ENCODE assay signal across 22 mouse cellular contexts in genomic region chr11:69704613-69705010, GRCm38 (mm10). TPM values are rescaled to one million over a fixed set of nuclear protein-coding genes. Genes with fewer than 3 reads are reported as not detected.
"Had no signal": no experiment of that assay in that cellular context is flagged by ENCODE, and none has a peak within 500 bp of the region (broad histone marks: within the 10 kb centered on the region; RNA-seq: fewer than 3 reads in every experiment).

No protein-coding gene starts in this region.

- ATAC-seq: midbrain, embryonic 16.5 days had no signal

- H3K9me3 ChIP-seq: midbrain, embryonic 10.5 days; midbrain, embryonic 12.5 days; neural tube, embryonic 13.5 days; neural tube, embryonic 15.5 days; stomach, embryonic 15.5 days had no signal

- H3K27ac ChIP-seq: midbrain, embryonic 10.5 days; midbrain, embryonic 12.5 days; neural tube, embryonic 13.5 days; neural tube, embryonic 15.5 days; stomach, embryonic 15.5 days; stomach, postnatal 0 days had no signal

- H3K4me1 ChIP-seq: midbrain, embryonic 12.5 days; neural tube, embryonic 13.5 days; stomach, embryonic 15.5 days had no signal

- H3K27me3 ChIP-seq: midbrain, embryonic 12.5 days; neural tube, embryonic 13.5 days; neural tube, embryonic 15.5 days; stomach, embryonic 15.5 days had no signal

- H3K4me2 ChIP-seq: lung, embryonic 14.5 days; midbrain, embryonic 12.5 days; neural tube, embryonic 13.5 days; neural tube, embryonic 15.5 days; stomach, embryonic 15.5 days had no signal

- H3K36me3 ChIP-seq: midbrain, embryonic 10.5 days; midbrain, embryonic 12.5 days; neural tube, embryonic 13.5 days; neural tube, embryonic 15.5 days; stomach, embryonic 15.5 days had no signal

- DNase-seq: lung, adult 18-20 months; lung, embryonic 14.5 days; lung, postnatal 10 days; lung, postnatal 4 days; midbrain, embryonic 14.5 days; retina, postnatal 1 day; right cerebral cortex, adult 18-20 months; right cerebral cortex, postnatal 25 days; right cerebral cortex, postnatal 4 days; spleen, adult 18-20 months; thymus, adult 2 months; thymus, postnatal 25 days; thymus, postnatal 4 days had no signal

- H3K4me3 ChIP-seq: midbrain, embryonic 10.5 days; midbrain, embryonic 12.5 days; myocyte; neural tube, embryonic 13.5 days; neural tube, embryonic 15.5 days; stomach, embryonic 15.5 days had no signal

- H3K9ac ChIP-seq: lung, embryonic 14.5 days; midbrain, embryonic 12.5 days; neural tube, embryonic 13.5 days; neural tube, embryonic 15.5 days; stomach, embryonic 15.5 days had no signal

RNA-seq across cellular contexts. Expression of gene Tnfsf13, which starts 19.0 kb away (rescaled TPM):
- polyA plus RNA-seq: neural tube, embryonic 11.5 days had no signal
